Mouse (Mus musculus) inflammation-experienced regulatory T-cells, adult 16 weeks (primary cell): ENCODE data around the gene Egln1. TPM values are rescaled to one million over a fixed set of nuclear protein-coding genes. Genes with fewer than 3 reads are reported as not detected.

Experiments used
- polyA plus RNA-seq: library from polyadenylated mRNA; unstranded; fragments of 100-300 nt; shearing (Covaris generic); gene quantifications from one replicate; pipeline ENCODE4 v1.2.1, GENCODE M21; 2017

The Egln1 gene
- 4.5 TPM for polyA plus RNA-seq

DNA sequence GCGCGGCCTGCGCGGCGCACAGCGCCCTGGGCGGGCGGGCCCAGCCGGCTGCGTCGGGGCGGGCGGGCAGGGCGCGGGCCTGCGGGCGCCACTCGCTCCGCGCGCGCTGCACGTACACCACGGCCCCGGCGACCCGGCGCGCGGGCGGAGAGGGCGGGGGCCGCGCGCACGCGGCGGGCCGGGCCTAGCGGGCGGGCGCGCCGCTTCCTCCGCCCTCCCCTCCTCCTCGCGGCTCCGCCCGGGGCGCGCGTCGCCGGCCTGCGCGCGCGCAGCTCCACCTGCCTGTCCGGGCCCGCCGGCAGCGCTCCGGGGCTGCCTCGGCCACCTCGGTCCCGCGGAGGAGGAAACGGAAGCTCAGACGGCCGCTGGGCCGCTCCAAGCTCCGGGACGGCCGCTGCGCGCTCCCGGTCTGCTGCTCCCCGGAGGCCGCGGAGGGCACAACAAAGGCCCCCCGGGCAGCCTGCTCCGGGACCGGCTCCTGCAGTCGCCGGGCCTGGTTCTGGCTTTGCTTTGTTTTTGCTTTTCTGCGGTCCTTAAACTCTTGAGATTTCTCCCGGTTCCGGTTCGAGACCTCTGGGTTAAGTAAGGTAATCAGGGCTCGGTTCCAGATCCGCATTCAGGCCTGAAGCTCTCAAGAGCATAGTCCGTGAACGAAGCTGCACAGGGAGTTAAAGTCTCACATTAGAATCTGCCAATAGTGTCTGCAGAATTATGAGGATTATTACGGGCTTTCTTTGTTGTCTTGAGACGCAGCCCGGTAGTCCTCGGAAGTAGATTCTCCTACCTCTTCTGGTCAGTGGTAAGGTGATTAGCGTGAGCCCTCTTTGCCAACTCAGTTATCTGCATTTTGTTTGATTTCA, at the start of gene Egln1:
Gene Egln1 (minus strand): TSS at position 116 of the 860 bp plus-strand sequence.

DNA sequence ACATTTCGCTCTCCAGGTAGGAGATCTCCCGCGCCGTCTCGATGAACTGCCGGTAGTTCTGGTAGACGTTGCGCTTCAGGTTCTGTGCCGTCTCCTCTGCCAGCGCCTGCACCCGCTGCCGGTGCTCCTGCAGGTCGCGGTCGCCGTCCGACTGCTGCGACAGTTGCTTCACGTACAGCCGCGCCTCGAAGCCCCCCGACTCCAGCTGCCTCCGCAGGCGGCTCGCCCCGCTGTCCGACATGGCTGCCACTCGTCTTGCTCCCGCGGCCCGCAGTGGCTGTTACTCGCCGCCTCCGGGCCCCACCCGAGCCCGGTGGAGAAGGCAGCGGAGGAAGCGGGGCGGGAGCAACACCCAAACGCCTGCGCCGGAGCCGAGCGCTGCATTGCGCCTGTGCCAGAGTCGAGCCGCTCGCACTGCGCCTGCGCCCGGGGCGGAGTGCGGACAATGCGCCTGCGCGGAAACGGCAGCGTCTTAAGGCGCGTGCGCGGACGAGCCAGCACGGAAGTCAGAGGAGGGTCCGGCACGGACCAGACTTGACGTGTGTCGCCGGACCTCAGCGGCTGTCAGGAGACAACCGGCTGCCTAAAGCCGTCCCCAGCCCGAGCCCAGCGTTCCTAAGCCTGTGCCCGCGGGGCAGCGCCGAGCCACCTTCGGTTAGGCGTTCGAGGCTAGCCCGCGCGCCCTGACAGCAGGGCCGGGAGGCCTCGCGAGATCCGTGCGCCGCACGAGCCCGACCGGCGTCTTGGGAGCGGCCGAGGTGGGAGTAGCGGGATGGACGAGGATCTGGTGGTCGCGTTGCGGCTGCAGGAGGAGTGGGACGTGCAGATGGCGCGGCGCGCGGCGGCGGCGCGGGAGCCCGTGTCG, 51.5 kb downstream of the Egln1 start, which contains the start of the genes Exoc8 and Sprtn:
Gene Exoc8 (minus strand): TSS at position 320 of the 865 bp plus-strand sequence.
Gene Sprtn (plus strand): TSS at position 501 of the 865 bp plus-strand sequence.

DNA sequence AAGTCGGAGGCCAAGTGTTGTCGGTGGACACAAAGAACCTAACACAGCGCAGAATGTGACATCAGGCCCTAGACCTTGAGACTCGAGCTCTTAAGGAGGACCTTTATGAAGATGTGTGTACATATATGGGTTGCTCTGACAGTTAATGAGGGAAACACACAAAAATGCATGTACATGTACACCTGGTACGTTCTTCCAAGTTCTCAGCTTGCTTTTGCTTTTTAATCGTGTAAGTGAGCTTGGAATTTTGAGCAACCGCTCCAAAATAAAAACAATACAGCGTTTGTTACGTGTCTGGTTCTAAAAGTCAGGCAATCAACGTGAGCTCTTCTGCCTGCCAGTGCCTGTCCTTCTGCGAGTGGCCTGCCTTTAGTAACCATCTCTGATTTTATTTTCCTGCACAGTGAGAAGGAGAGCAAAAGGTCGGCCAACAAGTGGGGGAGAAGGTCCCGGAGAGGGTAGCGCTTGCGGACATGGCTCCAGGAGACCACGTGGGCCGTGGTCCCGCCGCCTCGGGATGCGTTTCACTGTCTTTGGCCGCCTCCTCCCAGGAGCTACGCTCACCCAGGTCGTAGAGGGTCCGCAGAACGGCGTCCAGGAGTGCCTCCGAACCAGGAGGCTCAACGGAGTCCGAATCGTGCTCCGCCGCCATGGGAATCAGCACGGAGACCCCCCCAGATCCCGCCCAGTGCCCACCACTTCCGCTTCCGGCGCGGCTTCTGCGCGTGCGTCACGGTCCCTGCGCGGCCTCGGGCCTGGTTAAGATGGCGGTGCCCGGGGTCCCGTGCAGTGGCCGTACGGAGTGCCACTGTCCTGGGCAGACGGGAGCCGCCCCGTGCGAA, 86.6 kb downstream of the Egln1 start, which contains the start of the genes Gnpat and 2810004N23Rik:
Gene Gnpat (plus strand): TSS at position 713 of the 842 bp plus-strand sequence.
Gene 2810004N23Rik (minus strand): TSS at position 800 of the 842 bp plus-strand sequence.

Other genes with a start within 250 kb of the Egln1 start
- 39.2 TPM for gene Ttc13, start 227.3 kb downstream of the Egln1 start, polyA plus RNA-seq
- 27.6 TPM for gene Arv1, start 227.2 kb downstream of the Egln1 start, polyA plus RNA-seq
- gene Fam89a, start 197.5 kb downstream of the Egln1 start, polyA plus RNA-seq, result 1.1 TPM
- not detected for gene Trim67, start 156.2 kb downstream of the Egln1 start, polyA plus RNA-seq
- 127 TPM for gene Gnpat, start 86.3 kb downstream of the Egln1 start, polyA plus RNA-seq
- gene 2810004N23Rik, start 86.2 kb downstream of the Egln1 start, polyA plus RNA-seq, result 33.6 TPM
- 3.0 TPM for gene Exoc8, start 51.6 kb downstream of the Egln1 start, polyA plus RNA-seq
- 3.5 TPM for gene Sprtn, start 51.4 kb downstream of the Egln1 start, polyA plus RNA-seq
- gene Tsnax, start 63.7 kb upstream of the Egln1 start, polyA plus RNA-seq, result 68.8 TPM
- 0.48 TPM for gene Disc1, start 104.9 kb upstream of the Egln1 start, polyA plus RNA-seq